Mouse (Mus musculus): ENCODE data around the gene Agk.
A peak's percentile ranks its signal among the peaks of the same experiment; 100 is the strongest.

Gene Agk

DNA sequence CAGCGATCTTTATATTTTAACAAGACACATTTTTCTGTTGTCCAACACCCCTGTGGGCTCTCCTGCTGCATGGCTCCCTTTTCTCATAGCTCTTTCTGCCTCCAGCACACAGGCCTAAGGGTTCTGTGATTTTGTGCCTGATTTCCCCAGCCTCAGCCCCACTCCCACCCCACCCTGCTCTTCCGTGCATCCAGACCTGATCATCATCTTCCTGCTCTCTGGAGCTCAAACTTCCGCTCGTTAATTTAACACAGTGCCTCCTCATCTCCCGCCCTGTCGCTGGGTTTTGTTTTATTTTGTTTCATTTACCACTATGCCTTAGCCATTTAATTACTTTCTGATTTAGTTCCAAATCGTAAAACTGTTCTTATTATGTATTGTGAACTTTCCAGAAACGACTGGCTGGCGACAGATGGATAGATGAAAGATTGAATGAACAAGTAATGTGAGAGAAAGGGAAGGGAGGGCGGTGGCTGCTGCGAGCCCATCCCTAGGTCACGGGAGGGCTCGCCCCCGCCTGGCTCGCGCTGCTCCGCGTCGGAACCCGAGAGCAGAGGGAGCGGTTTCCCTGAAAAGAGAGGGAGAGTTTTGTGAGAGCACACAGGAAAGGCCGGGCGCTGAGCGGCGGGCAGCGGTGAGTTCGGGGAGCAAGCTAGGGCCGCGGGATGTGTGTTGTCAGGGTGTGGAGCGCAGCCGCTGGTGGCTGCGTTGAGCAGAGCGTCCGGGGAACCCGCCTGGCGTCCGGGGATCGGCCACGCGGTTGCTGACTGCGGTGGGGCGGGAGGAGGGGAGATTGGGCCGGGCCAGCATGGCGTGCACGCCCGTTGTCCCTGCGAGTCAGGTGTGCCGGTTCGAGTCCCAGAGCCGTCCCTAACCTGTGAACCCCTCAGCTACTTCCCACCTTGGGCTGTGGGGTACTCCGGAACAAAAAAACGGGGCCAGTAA lies at the start of gene Agk:
TSS of gene Agk (plus strand) at position 276 of the 945 bp plus-strand sequence.
- peak; percentile 77 for DNase-seq (ENCODE audit: low read depth, low spot score)

DNA sequence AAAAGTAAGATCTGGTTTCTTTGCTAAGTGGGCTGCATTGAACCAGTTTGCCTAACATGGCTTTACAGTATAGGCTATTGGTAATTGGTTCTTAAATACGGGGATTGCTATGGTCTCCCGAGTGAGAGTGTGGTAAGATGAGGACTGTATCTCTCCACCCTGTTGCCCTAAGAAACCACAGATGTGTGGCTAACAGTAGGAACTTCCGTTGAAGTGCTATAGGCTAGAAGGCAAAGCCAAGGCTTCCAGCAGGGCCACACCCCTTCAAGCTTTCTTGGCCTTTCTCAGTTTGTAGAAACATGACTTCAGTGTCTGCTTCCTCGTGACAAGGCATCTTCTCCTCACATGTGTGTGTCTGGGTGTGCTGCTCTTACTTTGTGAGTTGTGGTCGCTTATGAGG lies 24.3 kb upstream of the Agk start:
- DNase-seq (ENCODE audit: low read depth, low spot score), result no peak

DNA sequence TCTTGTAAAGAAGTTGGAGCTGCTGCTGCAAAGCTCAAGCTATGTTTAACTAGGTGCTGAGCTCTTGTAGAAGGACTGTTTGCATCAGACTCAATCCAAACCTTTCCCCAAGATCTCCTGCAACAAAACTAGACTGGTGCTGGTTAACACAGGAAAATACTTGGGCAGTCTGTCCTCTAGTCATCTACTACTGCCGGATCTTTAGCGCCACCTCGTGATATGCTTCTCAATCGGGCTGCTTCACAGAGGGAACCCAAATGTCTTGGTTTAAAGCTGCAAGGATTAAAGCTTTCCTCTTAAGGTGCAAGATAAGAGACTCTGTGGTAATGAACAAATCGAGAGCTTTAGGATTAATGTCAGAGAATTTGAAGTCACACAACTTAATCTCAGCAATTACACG lies 21.6 kb upstream of the Agk start:
- peak; percentile 23 for DNase-seq (ENCODE audit: low read depth, low spot score)

DNA sequence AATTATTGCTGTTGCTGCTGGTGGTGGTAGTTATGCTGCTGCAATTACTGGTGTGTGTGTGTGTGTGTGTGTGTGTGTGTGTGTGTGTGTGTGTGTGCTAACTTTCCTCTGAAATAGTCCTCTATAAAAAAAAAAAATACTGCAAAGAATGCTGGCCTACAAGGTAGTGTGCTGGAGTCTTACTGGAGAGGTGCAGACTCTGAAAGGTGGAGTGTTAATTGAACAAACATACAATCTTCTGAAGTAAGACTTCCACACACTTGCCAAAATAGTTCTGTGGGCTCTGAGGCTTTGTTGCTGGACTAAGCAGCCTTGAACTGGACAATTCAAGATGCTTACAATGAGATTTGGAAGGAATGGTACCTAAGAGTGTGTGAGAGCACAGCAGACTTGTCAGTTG lies 20.0 kb upstream of the Agk start:
- no peak for DNase-seq (ENCODE audit: low read depth, low spot score)

DNA sequence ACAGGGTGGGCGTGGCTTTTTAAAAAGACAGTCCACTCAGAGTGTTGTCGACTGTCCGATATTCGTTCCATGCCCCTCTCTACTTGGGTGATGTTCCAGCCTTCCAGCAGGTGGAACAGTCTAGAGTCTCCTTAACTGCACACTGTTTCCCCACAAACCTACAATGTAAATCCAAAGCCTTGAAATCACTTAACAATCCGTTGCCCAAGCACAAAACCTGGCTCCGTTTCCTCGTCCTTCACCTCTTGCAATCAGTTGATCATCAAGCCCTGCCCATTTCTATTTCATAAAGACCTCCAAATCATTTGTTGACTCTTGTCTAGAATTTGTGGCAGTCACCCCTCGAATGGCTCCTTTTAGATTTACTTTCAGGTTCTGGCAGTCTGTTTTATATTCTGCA lies 1.4 kb downstream of the Agk start:
- DNase-seq (ENCODE audit: low read depth, low spot score), result no peak

DNA sequence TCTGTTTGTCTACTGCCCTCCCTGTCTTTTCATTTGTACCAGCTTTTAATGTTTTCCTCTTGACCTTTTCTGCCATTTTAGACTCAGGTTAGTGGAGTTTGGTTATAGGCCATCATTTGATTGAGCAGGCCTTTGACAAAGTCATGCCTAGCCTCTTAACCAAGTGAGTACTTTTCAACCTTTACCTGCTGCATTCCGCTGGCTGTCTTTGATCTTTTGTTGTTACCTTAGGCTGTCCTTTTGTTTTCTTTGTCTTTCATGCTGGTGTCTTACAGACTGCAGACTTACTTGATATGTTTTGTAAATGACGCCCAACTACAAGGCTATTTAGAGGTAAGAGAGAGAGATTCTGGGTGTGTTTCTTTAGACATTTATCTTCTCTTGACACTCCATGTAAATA lies 8.5 kb downstream of the Agk start:
- no peak for DNase-seq (ENCODE audit: low read depth, low spot score)

DNA sequence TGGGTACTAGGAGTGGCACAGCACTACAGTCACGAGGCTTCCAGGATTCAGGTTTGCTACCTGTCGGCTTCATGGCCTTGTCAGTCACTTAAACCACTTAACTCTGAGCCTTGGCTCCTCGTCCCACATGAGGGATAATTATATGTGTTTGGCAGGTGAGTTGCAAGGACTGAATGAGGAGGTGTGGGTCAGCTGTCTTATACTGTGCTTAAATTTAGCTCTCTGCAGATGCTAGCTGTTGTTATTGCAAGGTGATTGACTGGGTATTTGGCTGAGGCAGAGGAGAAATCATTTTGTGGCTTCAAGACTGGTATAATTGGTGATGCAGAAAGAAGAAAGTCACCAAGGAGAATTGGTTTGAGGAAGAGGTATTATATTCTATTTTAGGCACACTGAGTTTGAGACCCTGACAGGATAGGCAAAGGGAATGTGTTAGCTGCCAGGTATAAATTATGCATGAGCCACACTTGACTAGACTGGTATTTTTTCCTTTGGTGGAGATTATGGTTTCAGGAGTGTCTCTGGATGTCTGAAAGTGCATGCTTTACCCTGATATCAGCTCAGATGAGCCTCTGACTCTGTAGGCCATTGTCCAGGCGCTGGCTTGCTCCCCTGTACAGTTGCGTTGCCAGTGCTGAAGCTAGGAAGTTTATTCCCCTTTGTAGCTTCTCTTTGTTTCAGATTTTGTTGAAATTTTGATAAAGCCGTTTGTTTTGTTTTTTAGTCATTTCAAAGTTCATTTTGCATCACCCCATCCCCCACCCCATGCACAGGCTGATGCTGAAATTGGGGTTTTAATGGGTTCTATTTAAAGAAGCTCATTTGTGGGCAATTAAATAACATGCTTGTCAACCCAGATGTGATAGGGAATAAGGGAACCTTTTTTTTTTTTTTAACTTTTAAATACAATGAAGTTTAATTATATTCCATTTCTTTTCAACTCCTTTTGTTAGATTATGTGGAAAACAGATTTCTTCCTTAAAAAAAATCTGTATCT lies 12.1 kb downstream of the Agk start:
- DNase-seq (ENCODE audit: low read depth, low spot score), result no peak

DNA sequence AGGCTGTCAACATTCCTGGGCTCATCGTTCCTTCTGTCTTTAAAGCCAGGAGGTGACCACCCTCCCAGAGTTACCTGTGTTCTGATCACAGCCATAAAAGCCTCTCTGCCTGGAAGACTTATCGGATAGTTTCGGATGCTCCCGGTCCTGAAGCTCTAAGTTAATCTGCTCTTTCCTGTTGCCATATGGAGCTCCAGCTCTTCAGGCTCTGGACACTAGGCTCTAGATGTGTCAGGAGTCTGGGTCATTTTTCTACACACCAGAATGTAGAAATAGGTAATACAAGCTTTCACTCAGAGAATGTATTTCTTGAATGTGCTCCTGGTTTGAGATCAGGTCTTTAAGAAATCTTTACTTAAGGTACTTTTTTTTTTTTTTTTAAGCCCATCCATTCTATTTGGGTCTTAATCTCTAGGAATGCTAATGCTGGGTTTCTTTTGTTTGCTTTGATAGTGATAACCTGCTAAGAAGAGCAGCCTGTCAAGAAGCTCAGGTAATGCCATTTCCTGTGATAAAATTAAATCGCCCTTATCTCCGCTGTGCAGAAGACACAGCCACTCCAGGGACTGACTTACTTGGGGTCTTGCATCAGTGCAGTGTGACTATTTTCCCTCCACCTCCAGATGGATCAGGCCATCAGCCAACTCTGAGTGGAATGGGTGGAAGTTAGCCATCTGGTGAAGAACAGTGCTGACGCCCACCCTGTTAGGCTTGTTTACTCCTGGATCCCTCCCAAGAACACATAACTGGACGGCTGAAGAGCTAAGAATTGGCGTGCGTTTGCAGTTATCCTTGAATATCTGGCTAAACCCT lies 22.2 kb downstream of the Agk start:
- DNase-seq (ENCODE audit: low read depth, low spot score), result no peak

DNA sequence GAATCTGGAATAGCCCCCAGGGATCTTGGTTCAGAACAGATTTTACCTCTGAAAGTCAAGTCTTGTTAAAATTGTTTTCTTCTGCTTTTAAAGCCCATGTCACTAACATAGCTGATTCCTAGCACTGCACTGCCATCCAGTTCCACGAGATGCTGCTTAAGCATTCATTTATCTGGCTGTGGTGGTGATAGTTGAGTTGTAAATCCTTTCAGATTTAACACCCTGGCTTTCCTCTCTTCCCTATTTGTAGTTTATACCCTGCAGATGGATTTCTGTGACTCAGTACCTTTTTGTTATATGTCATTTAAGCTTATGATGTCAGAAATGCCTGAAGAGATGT lies 22.8 kb downstream of the Agk start:
- no peak for DNase-seq (ENCODE audit: low read depth, low spot score)

DNA sequence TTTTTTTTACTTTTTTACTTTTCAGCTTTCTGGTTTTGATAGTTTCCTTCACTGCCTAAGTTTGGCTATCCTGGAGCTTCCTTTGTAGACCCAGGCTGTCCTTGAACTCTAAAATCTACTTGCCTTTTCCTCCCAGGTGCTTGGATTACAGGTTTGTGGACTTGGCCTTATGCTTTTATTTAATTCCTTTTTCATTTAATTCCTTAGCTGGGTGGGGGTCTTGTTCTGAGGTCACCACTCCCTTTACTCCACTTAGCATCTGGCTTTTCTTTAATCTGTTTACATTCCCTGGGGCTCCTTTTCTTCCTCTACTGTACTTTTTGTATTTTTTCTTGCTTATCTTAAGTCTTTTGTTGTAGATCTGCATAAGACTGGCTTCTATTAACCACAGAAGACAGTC lies 25.1 kb downstream of the Agk start:
- DNase-seq (ENCODE audit: low read depth, low spot score), result no peak

DNA sequence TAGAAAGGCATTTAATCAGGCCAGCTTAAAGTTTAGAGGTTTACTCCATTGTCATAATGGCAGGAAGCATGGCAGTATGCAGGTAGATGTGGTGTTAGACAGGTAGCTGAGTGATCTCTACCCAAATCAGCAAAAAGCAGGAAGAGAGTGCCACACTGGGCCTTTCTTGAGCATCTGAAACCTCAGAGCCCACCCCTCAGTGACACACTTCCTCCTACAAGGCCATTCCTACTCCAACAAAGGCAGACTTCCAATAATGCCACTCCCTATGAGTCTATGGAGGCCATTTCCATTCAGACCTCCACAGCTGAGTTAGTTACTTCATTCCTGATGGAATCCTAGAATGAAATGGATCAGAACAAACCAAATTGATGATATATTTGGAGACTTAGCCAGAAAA lies 25.9 kb downstream of the Agk start:
- no peak for DNase-seq (ENCODE audit: low read depth, low spot score)

DNA sequence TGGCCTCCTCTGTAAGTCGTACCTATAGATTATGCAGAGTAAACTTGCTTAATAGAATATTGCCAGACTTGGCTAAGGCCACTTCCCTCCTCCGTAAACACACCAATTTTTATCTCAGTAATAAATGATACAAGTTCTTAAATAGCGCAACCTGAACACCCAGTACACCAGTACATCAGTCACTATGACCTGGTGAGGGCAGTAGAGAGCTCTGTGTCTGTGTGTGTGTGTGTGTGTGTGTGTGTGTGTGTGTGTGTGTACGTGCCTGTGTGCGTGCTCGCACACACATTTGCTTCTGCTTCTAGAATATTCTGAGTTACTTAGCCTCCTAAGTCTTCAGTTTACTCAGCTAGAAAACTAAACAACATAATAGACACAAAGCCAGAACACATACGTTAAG lies 28.4 kb downstream of the Agk start:
- DNase-seq (ENCODE audit: low read depth, low spot score), result no peak

DNA sequence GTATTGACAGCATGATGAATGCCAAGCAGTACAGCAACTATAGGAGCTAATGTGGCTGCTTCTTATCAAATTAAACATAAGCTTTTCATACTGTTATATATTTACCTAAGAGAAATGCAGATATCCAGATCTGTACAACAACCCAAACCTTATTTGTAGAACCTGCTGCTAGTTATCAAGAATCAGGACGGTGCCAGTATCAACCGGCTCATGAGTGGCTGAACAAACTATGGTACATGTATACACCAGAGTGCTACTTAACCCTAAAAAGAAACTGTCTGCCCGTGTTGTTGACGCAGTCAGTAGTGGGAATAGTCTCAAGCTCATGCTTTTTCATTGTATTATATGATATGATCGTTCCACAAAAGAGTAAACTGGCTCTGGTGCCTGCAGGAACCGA lies 46.1 kb downstream of the Agk start:
- no peak for DNase-seq (ENCODE audit: low read depth, low spot score)

DNA sequence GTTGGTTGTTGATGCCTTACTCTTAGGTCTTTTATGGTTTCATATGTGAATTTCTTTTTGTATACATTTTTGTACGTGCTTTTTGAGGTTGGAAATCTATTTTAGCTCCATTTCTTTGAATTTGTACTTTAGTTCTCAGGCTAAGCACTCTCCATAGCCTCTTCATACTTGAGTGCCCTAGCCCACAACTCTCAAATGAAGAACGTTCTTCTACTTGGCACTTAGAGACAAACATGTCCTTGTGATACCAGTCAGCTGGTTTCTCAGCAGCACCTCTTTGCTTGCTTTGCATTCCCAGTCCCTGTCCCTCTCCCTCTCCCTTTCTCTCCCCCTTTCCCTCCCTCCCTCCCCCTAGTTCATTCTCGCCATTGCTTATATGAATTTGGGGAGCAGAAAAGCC lies 55.2 kb downstream of the Agk start:
- DNase-seq (ENCODE audit: low read depth, low spot score), result no peak

DNA sequence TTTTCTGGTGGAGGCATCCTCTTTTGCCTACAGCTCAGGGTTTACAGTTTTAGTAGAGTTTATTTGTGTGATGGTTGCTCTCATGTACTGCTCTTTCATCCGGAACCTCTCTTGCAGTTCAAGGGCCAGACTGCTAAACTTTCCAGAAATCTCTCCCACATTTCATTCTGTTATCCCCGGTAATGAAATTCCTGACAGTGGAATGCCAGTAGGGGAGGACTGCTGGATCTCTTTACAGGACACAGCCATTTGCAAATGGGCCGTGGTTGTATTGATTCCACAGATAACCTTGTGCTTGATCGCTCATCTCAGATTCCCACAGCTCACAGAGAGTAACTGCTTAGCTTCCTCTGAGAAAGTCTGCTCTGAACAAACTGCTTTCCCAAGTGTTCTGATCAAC lies 56.9 kb downstream of the Agk start:
- DNase-seq (ENCODE audit: low read depth, low spot score), result no peak

DNA sequence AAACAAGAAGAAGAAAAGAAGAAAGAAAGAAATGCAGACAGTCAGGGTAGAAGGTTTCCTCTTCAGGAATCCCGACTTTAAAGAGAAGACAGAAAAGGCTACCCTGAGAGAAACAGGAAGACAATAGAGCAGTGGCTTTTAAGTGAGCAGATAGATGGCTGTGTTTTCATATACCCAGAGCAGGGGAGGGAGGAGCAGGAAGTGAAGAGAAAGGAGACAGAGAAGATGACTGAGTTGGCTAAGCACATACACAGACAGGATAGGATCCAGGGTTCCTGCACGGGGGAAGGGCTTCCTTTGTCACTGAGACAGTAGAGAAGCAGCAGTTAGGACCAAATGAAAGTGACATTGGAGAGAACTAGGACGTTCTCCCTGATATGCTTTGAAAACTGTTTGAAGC lies 60.7 kb downstream of the Agk start:
- no peak for DNase-seq (ENCODE audit: low read depth, low spot score)

DNA sequence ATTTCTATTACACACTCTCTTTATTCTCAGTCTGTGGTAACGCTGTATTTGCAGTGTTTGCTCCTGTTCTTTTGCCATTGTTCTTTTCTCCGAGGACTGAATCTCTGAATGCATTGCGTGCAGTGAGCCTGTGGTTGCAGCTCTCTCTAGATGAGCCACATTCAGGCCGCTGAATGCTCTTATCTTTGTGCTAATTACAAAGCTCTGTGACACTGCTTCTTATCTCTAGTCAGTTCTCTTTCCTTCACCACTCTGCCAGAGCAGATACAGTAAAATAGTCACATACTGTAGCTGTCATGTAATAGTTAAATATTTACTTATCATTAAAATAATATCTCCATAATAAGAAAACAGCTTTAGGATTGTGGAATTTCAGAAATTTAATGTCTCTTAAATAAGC lies 63.7 kb downstream of the Agk start:
- no peak for DNase-seq (ENCODE audit: low read depth, low spot score)

DNA sequence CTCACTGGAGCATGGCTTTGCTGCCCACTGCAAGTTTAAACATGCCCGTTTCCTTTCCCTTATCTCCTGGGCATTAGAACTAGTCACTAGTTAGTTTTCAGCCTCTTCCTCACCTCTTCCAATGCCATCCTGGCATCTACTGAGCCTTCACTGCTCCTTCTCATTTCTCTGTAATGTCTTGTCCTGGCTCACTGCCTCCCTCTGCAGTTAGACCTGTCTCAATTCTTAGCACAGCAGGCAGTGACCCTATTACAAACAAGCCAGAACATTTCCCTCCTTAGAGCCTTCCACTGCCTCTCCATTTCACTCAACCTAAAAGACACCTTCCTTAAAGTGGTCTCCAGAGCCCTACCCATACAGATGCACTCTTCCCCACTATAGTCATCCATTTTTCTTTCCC lies 66.0 kb downstream of the Agk start:
- DNase-seq (ENCODE audit: low read depth, low spot score), result no peak

DNA sequence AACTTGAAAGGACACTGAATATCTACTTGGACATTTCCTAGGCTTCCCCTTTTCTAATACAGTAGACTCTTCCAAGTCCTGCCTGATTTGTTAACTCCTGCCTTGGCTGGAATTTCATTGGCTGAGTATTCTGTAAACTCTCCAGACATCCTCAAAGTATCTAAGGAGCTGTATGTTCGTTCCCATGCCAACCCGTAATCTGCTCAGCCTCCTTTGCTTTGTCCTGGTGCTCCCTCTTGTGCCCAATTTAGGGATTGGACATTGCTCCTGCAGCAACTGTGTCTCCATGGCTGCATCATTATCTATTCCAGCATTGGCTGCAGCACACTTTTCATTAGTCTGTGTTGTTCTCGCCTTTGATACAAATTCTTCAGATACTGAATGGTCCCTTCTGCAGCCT lies 68.2 kb downstream of the Agk start:
- peak; percentile 52 for DNase-seq (ENCODE audit: low read depth, low spot score)

DNA sequence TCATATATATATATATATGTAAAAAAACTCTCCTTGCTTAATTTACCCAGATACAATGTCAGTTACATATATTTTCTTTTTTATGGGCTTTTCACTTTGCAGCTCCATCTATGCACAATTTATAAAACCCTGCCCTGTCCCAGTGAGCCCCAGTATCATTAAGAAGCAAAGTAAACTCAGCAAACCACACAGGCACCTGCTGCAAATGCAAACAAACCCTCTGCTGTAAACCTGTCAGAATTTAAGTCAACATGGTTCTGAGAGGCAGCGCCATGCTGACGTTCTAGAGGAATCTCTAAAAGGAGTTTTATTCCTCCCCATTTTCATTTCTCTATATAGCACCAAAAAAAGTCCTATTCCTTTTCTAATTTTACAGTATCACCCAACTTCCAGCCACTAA lies 77.1 kb downstream of the Agk start:
- no peak for DNase-seq (ENCODE audit: low read depth, low spot score)

DNA sequence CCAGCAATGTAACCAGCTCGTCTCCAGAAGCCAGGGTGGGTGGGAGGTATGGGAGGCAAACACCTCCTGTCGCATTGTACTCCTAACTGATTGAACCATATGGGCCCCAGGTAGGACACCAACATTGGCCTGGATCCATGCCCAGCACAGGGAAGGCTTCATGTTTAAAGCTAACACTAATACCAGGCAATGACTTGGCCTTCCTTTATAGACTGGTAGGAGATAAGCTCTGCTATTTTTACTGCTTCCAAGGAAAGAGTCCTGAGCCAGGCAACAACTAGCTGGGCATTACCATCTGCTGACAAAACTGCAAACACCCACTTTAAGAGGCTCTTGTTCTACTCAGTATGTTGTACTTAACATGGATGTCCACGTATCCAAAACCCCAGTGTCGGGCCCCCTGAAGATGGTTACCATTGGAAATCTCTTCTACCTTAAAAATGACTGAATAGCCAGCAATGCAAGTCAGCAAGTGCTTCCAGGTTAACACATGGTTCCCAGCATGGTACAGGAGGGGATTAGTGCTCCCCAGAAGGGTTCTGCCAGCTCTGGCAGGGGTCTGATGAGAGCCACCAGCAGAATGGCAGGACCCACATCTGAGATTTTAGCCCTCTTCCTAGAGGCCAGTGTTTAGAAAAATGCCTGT lies 78.8 kb downstream of the Agk start:
- DNase-seq (ENCODE audit: low read depth, low spot score), result no peak

Measured in embryo, embryonic 11.5 days (tissue).